Mouse (Mus musculus): Measurements from ENCODE around the gene Rab30. TPM values are rescaled to one million over a fixed set of nuclear protein-coding genes. Genes with fewer than 3 reads are reported as not detected.
"Not testable (repeated sequence)": the region's sequence is repeated elsewhere in the genome, so short reads cannot be mapped to it uniquely, and the experiment has no call there.

The Rab30 gene
- polyA plus RNA-seq, 1 experiment from 2014 or later: 5.6 TPM

DNA sequence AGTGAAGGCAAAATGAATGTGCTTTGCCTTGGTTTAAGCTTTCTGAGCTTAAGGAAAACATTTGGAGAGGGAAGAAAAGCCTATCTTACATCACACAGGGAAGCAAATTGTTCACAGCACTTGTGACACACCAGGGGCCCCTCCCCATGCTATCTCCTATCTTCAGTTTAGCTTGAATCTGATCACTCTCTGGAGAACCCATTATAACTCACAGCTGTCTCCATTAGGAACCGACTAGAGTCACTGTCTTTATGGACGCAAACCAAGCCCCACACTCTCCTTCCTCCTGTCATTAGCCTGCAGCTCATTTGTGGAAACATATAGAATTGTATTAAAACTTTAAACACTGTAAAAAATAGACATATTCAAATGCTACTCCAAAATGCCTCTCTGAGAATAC is 31.8 kb upstream of the Rab30 start:
- no peak for TF ChIP-seq CTCF (IDR thresholded peaks at IDR 0.05; ENCODE audit: low read depth)
- no peaks in the 10 kb centered on the region for H3K9me3 ChIP-seq (replicated peaks; ENCODE audit: low read length)
- no peak for DNase-seq (ENCODE audit: low spot score)
- no peak overlapping the region for H3K9ac ChIP-seq (ENCODE audit: low read depth, low read length)
- H3K27me3 ChIP-seq (ENCODE audit: insufficient read depth, low read length): no peaks in the 10 kb centered on the region
- no peak overlapping the region for H3K4me3 ChIP-seq (replicated peaks; ENCODE audit: low read depth, low read length)
- no peaks in the 10 kb centered on the region for H3K4me1 ChIP-seq (replicated peaks; ENCODE audit: insufficient read depth, low read length)
- no peaks in the 10 kb centered on the region for H3K36me3 ChIP-seq (ENCODE audit: insufficient read depth, low read length)
- no peak overlapping the region for H3K27ac ChIP-seq
- no peak overlapping the region for H3K4me2 ChIP-seq (ENCODE audit: low read length)
- WGBS: 24% methylated on average over 2 of the region's 2 CpGs
- ATAC-seq (replicated peaks; ENCODE audit: low FRiP score, low read depth): no peak

DNA sequence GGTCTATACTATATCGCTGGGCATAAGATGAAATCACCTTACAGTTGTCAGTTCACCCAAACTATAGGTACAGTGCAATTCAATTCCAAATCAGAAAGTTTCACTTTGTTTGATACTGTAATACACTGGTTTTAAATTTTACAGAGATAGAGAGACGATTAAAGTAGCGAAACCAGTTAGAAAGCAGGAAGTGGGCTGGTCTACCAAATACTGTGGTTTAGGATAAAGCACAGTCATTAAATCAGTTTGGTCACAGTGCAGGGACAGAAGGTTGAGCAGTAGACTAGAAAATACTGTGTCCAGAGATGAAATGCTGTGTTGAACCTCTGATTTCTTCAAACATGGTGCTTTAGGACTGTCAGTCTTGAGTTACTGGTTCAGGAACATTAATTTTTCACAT is 29.8 kb upstream of the Rab30 start:
- Histone ChIP-seq H3K9me3 (replicated peaks; ENCODE audit: low read length) (no peaks in the 10 kb centered on the region), H3K36me3 (ENCODE audit: insufficient read depth, low read length) (no peaks in the 10 kb centered on the region), H3K4me3 (replicated peaks; ENCODE audit: low read depth, low read length) (no peak overlapping the region), H3K27me3 (ENCODE audit: insufficient read depth, low read length) (no peaks in the 10 kb centered on the region), H3K4me2 (ENCODE audit: low read length) (no peak overlapping the region), H3K9ac (ENCODE audit: low read depth, low read length) (no peak overlapping the region), H3K4me1 (replicated peaks; ENCODE audit: insufficient read depth, low read length) (no peaks in the 10 kb centered on the region), H3K27ac (no peak overlapping the region)
- WGBS: 65% methylated on average over 3 of the region's 3 CpGs
- DNase-seq (ENCODE audit: low spot score) (no peak), ATAC-seq (replicated peaks; ENCODE audit: low FRiP score, low read depth) (no peak)
- TF ChIP-seq CTCF (IDR thresholded peaks at IDR 0.05; ENCODE audit: low read depth): no peak

DNA sequence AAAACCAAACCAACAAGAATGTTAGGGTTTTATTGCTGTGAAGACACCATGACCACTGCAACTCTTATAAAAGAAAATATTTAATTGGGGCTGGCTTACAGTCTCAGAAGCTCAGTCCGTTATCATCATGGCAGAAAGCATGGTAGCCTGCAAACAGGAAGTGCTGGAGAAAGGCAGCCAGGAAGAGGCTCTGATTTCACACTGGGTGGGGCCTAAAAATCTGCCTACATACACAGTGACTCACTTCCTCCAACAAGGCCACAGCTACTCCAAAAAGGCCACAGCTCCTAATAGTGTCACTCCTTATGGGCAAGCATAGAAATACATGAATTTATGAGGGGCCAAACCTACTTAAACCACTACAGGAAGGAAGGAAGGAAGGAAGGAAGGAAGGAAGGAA is 26.3 kb upstream of the Rab30 start:
- Histone ChIP-seq H3K27me3 (ENCODE audit: insufficient read depth, low read length) (no peaks in the 10 kb centered on the region), H3K4me1 (replicated peaks; ENCODE audit: insufficient read depth, low read length) (no peaks in the 10 kb centered on the region), H3K4me3 (replicated peaks; ENCODE audit: low read depth, low read length) (no peak overlapping the region), H3K27ac (no peak overlapping the region), H3K9me3 (replicated peaks; ENCODE audit: low read length) (no peaks in the 10 kb centered on the region), H3K36me3 (ENCODE audit: insufficient read depth, low read length) (no peaks in the 10 kb centered on the region), H3K9ac (ENCODE audit: low read depth, low read length) (no peak overlapping the region), H3K4me2 (ENCODE audit: low read length) (no peak overlapping the region)
- no peak for DNase-seq (ENCODE audit: low spot score)
- WGBS: 81% methylated on average over 1 of the region's 1 CpGs
- no peak for TF ChIP-seq CTCF (IDR thresholded peaks at IDR 0.05; ENCODE audit: low read depth)
- ATAC-seq (replicated peaks; ENCODE audit: low FRiP score, low read depth): no peak

DNA sequence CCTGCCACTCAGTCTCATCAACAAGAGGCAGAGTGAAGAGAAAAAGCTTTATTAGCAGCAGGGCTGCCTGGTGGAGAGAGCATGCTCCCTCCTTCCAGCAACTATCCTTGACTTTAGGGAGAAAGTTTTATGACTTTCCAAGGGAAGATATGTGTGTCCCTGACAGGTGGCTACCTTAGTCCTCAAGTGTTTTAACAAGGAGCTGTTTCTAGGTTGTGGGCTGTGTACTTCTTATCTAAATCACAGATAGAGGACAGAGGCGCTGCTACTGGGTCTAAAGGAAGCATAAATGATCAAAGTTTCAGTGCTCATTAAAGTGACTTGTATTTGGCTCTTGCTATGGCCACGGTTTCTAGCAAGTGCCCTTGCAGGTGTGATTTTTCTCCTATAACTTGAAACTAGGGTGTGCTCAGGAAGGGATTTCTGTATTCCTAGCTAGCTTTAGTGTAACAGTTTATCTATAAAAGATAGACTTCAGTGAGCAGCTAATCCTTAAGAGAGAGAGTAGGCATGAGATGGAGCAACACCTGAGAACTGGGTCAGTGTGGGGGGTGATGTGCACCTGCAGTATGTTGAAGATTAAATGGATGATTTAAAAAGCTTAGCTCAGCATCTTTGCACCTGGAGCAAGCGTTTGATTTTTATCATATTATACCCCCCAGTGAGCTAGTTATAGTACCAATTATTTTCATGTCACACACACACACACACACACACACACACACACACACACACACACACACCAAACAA is 21.1 kb upstream of the Rab30 start:
- H3K36me3 ChIP-seq (ENCODE audit: insufficient read depth, low read length): no peaks in the 10 kb centered on the region
- TF ChIP-seq CTCF (IDR thresholded peaks at IDR 0.05; ENCODE audit: low read depth): no peak
- no peaks in the 10 kb centered on the region for H3K9me3 ChIP-seq (replicated peaks; ENCODE audit: low read length)
- H3K4me1 ChIP-seq (replicated peaks; ENCODE audit: insufficient read depth, low read length): no peaks in the 10 kb centered on the region
- 44% methylated on average over 3 of the region's 3 CpGs for WGBS
- H3K9ac ChIP-seq (ENCODE audit: low read depth, low read length): no peak overlapping the region
- DNase-seq (ENCODE audit: low spot score) (no peak), ATAC-seq (replicated peaks; ENCODE audit: low FRiP score, low read depth) (no peak)
- no peak overlapping the region for H3K27ac ChIP-seq
- no peaks in the 10 kb centered on the region for H3K27me3 ChIP-seq (ENCODE audit: insufficient read depth, low read length)
- no peak overlapping the region for H3K4me3 ChIP-seq (replicated peaks; ENCODE audit: low read depth, low read length)
- no peak overlapping the region for H3K4me2 ChIP-seq (ENCODE audit: low read length)

DNA sequence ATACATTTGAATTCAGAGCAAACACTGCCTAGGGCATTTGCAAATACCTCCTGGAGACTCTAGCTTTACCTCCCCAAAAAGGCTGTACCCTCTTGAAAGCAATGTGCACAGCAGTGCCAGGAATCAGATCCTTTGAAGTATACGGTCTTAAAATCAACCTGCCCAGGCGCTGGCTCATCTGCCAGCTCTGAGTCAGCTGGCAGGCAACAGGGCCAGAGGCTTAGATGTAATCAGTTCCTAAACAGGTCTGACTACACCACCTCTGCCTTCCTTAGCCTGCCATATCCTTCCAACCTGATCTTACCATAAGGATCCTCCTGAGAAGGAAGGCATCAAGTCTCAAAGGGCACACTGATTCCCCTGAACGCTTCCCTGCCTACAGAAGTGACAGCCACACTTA is 17.7 kb upstream of the Rab30 start:
- no peak for TF ChIP-seq CTCF (IDR thresholded peaks at IDR 0.05; ENCODE audit: low read depth)
- DNase-seq (ENCODE audit: low spot score) (no peak), ATAC-seq (replicated peaks; ENCODE audit: low FRiP score, low read depth) (no peak)
- Histone ChIP-seq H3K9me3 (replicated peaks; ENCODE audit: low read length) (no peaks in the 10 kb centered on the region), H3K27me3 (ENCODE audit: insufficient read depth, low read length) (no peaks in the 10 kb centered on the region), H3K4me3 (replicated peaks; ENCODE audit: low read depth, low read length) (no peak overlapping the region), H3K9ac (ENCODE audit: low read depth, low read length) (no peak overlapping the region), H3K36me3 (ENCODE audit: insufficient read depth, low read length) (no peaks in the 10 kb centered on the region), H3K4me1 (replicated peaks; ENCODE audit: insufficient read depth, low read length) (no peaks in the 10 kb centered on the region), H3K27ac (no peak overlapping the region), H3K4me2 (ENCODE audit: low read length) (no peak overlapping the region)
- WGBS: 20% methylated on average over 3 of the region's 3 CpGs

DNA sequence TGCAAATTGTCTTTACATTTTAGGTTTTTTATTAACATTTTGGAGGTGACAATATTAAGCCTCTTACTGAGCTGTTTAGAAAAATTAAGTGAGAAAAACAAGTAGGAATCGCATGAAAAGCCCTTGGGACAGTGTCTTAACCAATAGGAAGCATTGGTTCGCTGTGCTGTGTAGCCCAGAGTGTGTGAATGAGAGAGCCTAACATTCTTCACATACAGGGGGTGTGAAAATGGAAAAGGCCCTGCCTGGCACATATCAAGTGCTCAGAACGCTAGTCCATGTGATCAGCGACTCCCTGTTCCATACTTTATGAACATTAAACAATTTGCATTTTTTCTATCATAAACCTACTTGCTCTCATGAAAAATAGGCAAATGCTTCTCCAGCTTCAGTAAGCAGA is 17.1 kb upstream of the Rab30 start:
- H3K4me2 ChIP-seq (ENCODE audit: low read length): no peak overlapping the region
- H3K36me3 ChIP-seq (ENCODE audit: insufficient read depth, low read length): no peaks in the 10 kb centered on the region
- no peak overlapping the region for H3K9ac ChIP-seq (ENCODE audit: low read depth, low read length)
- TF ChIP-seq CTCF (IDR thresholded peaks at IDR 0.05; ENCODE audit: low read depth): no peak
- no peak overlapping the region for H3K27ac ChIP-seq
- ATAC-seq (replicated peaks; ENCODE audit: low FRiP score, low read depth) (no peak), DNase-seq (ENCODE audit: low spot score) (no peak)
- WGBS: 72% methylated on average over 4 of the region's 4 CpGs
- no peaks in the 10 kb centered on the region for H3K27me3 ChIP-seq (ENCODE audit: insufficient read depth, low read length)
- H3K4me1 ChIP-seq (replicated peaks; ENCODE audit: insufficient read depth, low read length): no peaks in the 10 kb centered on the region
- H3K4me3 ChIP-seq (replicated peaks; ENCODE audit: low read depth, low read length): no peak overlapping the region
- no peaks in the 10 kb centered on the region for H3K9me3 ChIP-seq (replicated peaks; ENCODE audit: low read length)

DNA sequence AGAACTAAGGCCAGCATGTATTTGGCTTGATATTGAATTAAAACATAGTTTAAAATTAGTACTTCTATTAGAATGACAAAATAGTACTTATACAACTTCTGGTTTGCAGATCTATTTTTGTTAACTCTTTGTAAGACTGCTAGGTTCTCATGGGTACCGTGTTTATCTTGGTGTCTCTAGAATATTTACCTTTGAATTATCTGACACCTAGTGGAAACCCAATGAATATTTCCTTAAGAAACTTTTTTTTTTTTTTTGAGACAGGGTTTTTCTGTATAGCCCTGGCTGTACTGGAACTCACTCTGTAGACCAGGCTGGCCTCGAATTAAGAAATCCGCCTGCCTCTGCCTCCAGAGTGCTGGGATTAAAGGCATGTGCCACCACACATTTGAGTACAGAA is 11.8 kb upstream of the Rab30 start:
- peak; percentile 37; the same call in 1 of the 2 replicates for TF ChIP-seq CTCF (IDR thresholded peaks at IDR 0.05; ENCODE audit: low read depth)
- ATAC-seq (replicated peaks; ENCODE audit: low FRiP score, low read depth): not testable (repeated sequence)

More for the DNA sequence above, 11.8 kb upstream of the Rab30 start:
- not testable (repeated sequence) for H3K4me2 ChIP-seq (ENCODE audit: low read length); DNase-seq (ENCODE audit: low spot score); H3K4me1 ChIP-seq (replicated peaks; ENCODE audit: insufficient read depth, low read length); H3K36me3 ChIP-seq (ENCODE audit: insufficient read depth, low read length); H3K27me3 ChIP-seq (ENCODE audit: insufficient read depth, low read length); H3K9me3 ChIP-seq (replicated peaks; ENCODE audit: low read length); H3K27ac ChIP-seq; H3K9ac ChIP-seq (ENCODE audit: low read depth, low read length); H3K4me3 ChIP-seq (replicated peaks; ENCODE audit: low read depth, low read length)
- 72% methylated on average over 3 of the region's 3 CpGs for WGBS

Measured in kidney, postnatal 0 days (tissue).